Mouse (Mus musculus): ENCODE results near the gene Krt1. TPM values are rescaled to one million over a fixed set of nuclear protein-coding genes. Genes with fewer than 3 reads are reported as not detected.

Krt1 gene
- 1 to 10 TPM; 1.7 to 3.3 (median 2.6) TPM for total RNA-seq (2022)

GRCm38 (mm10) chr15:101850694-101851093 lies at the start of gene Krt1:
Gene Krt1, minus strand, starts transcription at chr15:101850794.
- DNase-seq (ENCODE audit: low spot score in 2 of 2) = no peak

GRCm38 (mm10) chr15:101895216-101895615 lies 44.6 kb upstream of the Krt1 start:
- no peak for DNase-seq (ENCODE audit: low spot score in 2 of 2)

DNA sequence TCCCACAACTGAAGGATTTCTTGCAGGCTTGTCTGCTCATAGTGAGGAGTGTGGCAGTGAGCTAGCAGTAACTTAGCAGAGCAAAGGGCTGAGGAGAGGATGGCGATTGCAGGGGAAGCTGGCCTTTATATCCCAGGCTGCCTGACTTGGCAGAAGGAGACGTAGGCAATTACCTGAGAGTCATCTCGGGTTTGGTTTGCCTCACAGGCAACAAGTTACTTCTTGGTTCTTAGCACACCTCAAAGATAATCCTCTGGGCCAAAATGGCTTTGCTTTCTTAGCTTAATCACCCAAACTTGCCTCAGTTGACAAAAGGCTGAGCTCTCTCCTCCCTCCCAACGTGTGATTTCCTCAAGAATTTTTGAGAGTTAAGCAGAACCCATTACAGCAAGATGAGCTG lies 42.2 kb upstream of the Krt1 start, which contains the start of gene Krt76:
Gene Krt76, minus strand, starts transcription at position 101 of the 400 bp plus-strand sequence.
- DNase-seq (ENCODE audit: low spot score in 2 of 2) = no peak

DNA sequence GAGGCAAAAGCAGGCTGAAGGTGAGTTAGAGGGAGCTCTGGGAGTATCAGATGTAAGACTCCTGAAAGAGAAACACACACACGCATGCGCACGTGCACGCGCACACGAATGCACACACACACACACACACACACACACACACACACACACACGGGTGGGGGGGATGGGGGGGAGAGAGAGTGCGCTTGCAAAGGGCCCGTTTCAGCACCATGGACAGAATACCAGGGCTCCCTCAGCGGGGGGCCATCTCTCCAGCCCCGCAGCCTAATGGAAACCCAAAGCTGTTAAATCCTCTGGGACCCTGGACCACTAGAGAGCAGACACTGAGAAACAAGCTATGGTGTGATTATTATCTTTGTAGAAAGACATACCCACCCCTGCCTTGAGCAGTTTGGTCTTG lies 29.2 kb upstream of the Krt1 start:
- no peak for DNase-seq (ENCODE audit: low spot score in 2 of 2)

DNA sequence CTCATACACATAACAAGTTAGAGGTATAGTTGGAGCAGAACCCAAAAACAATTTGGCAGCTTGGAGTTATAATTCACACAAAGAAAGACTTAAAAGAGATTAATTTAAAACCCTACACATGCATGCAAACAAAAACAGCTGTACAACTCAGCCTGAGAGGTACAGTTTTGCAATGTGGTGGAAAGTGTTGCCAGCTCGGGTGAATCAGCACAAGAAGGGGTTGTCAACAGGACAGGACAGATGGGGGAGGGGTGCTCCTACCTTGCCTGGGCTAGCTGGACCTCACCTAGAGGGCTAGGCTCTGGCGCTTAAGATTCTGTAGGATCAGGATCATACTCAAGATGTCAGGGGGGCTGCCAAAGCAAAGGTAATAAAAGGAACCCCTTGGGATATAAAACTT lies 27.4 kb upstream of the Krt1 start:
- no peak for DNase-seq (ENCODE audit: low spot score in 2 of 2)

DNA sequence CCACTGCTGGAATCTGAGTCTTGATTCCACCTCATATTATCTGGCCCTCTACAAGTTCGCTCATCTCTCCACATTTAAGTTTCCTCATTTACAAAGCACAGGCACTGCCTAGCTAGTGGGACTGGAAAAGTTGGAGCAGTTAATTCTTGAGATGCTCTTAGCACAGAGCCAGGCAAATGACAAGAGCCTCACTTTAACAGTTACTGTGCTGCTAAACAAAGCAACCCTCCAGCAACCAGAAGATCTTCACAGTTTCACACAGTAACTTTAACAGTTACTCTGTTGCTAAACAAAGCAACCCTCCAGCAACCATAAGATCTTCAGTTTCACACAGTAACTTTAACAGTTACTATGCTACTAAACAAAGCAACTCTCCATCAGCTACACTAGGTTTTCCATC lies 23.8 kb upstream of the Krt1 start:
- no peak for DNase-seq (ENCODE audit: low spot score in 2 of 2)

DNA sequence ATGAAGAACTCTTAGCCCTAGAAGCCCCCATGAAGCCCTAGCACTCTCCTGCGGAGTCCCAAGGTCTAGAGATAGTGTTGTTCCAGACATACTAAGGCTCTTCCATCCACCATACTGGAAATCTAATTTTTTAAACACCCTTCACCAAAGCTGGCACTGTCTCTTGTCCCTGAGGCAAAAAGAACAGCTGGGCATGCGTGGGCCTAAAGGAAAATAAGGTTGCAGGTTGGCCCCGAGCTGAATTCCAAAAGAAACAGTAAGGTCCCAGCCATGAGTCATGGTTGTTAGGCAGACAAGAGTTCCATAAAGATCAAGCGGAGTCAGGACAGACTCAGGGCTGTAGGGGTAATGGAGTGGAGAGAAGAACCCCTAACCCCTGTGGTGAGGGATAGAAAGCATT lies 22.6 kb upstream of the Krt1 start:
- DNase-seq (ENCODE audit: low spot score in 2 of 2) = no peak

DNA sequence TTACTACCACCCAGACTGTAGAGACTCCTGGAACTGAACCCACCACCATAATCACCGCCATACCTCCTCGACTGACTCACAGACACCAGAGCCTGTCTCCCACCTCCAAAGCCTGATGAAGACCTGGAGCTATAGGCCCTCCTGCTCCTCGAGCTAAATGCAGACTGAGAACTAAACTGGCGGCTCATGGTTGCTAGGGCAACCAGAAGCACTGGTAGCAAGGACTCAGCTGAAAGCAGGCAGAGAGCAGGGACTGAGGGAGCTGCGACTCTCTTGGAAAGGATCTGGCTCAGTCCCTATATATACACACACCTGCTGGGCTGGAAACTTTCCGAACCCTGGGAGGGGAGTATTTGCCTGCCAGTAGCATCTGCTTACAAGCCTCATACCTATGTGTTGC lies 18.8 kb upstream of the Krt1 start, which contains the start of gene Krt77:
Gene Krt77, minus strand, starts transcription at position 275 of the 400 bp plus-strand sequence.
- DNase-seq (ENCODE audit: low spot score in 2 of 2) = peak in 1 of 2 experiments; percentile 87

DNA sequence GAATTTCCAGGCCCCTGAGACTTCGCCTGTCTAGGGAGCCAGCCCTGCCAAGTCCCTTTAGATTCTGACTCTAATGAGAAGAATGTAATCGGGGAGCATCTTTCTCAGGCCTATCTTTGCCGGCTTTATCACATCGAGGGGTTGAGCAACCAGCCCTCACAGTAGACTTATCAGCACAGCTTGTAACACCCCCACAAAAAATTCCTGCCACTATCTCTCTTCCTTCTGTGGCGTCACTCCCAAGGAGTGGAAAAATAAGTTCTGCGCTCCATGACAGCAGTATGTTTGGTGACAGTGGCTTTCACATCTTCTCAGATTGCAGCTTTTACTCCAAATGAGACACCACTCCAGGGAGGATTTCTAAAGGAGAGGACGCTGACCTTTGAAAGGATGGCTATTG lies 16.2 kb upstream of the Krt1 start:
- DNase-seq (ENCODE audit: low spot score in 2 of 2) = peak in 1 of 2 experiments; percentile 32

DNA sequence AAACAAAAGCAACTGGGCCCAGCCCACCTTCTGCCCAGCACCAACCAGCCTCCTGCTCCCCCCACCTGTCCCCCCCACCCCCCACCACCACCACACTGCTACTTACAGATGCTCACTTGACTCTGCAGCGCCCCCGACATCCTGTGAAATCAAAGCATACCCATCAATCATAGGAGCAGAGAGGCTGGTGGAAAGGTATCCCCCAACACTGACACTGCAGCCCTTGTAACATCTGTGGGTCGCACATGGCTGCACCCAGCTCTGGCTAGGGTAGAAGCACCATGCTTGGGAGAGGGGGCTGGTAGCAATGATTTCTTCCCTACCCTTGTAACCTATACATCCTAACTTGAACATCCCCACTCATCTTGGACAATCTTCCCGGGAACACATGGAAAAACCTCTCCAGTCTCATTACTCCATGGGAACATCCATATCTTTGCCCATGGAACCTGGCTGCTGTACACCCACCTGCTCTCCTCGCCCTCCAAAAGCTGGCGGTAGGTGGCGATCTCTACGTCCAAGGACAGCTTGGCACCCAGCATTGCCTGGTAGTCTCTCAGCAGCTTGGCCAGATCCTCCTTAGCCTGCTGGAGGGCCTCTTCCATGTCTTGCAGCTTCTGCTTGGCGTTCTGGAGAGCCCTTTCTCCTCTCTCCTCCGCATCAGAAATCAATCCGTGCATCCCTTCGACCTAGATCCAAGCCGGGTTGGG lies 10.0 kb upstream of the Krt1 start:
- no peak for DNase-seq (ENCODE audit: low spot score in 2 of 2)

DNA sequence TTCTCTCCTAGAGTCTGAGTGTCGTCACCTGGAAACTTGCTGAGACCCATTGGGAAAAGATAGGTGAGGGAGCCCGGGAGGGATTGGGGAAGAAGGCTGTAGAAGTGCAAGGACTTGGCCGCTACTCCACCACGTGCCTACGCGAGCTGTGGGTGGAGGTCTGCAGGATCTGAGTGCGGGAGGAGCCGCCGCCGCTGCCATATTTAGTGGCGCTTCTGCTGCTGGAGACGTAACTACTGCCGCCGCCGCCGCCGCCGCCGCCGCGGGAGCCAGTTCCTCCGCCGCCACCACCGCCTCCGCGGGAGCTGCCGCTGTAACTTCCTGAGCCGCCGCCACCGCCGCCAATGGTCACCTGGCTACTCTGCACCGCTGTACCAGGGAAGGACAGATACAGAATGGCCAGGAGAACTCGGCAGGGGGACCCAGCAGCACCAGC lies 9.2 kb upstream of the Krt1 start:
- peak in 1 of 2 experiments; percentile 57 for DNase-seq (ENCODE audit: low spot score in 2 of 2)

GRCm38 (mm10) chr15:101858673-101859425 lies 8.3 kb upstream of the Krt1 start:
- no peak for DNase-seq (ENCODE audit: low spot score in 2 of 2)

DNA sequence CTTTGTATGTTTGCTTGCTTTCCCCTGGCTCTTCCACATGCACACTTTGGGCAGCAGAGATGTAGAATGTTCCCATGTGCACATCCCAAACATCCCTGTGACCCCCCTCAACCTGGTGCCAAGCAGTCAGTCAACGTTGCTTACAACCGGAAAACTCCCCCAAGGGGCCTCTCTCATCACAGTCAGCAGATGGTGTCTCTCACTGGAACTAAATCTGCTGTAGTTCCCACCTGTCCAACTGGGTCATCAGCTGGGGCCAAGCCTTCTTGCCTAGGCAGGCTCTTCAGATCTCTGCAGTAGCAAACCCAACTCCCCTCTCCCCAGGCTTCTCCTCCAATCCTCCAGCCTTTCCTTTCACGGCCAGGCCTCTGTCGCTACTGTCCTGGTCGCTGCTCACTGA lies 6.1 kb upstream of the Krt1 start:
- no peak for DNase-seq (ENCODE audit: low spot score in 2 of 2)

GRCm38 (mm10) chr15:101855732-101856131 lies 5.1 kb upstream of the Krt1 start:
- no peak for DNase-seq (ENCODE audit: low spot score in 2 of 2)

- no peak for DNase-seq (ENCODE audit: low spot score in 2 of 2)
Measured at GRCm38 (mm10) chr15:101854294-101854693, 3.7 kb upstream of the Krt1 start.

DNA sequence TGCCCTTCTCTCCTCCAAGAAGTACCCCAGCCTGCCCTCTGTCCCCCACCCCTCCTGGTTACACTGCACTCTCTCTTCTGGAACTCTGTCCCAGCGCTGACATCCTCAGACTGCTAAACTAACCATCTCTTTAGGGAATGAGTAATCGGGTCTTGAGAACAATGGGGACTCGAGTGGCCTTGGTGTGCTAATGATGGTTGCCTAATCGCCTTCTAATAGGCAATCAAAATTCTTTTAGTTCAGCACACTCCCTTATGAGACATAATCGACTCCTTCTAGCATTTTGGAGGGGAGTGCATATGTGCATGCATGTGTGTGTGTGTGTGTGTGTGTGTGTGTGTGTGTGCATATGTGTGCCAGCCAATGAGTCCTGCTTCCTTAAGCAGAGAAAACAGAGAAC lies 2.0 kb upstream of the Krt1 start:
- DNase-seq (ENCODE audit: low spot score in 2 of 2) = no peak

GRCm38 (mm10) chr15:101845971-101846403 lies 4.6 kb downstream of the Krt1 start:
- DNase-seq (ENCODE audit: low spot score in 2 of 2) = peak; percentile 37 to 53

GRCm38 (mm10) chr15:101843192-101843591 lies 7.4 kb downstream of the Krt1 start:
- no peak for DNase-seq (ENCODE audit: low spot score in 2 of 2)

GRCm38 (mm10) chr15:101834784-101835328 lies 15.7 kb downstream of the Krt1 start:
- no peak for DNase-seq (ENCODE audit: low spot score in 2 of 2)

DNA sequence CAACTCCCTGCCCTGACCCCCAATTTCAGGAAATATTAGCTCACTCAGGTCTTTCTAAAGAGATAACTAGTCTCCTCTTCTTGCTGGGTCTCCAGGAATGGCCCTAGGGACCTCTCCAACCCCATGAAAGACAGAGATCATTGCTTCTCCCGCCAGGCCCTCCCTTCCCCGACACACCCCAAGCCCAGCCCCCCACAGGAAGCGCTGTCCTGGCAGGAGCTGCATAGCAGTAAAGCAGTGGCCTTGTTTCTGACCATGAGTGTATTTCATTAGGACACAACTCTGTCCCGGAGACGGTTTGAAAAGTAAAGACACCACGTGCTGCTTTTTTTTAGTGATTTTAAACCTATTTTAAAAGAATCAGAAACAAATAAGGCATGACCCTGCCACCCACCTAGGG lies 17.5 kb downstream of the Krt1 start:
- DNase-seq (ENCODE audit: low spot score in 2 of 2) = no peak

GRCm38 (mm10) chr15:101829441-101829840 lies 21.2 kb downstream of the Krt1 start:
- DNase-seq (ENCODE audit: low spot score in 2 of 2) = no peak

DNA sequence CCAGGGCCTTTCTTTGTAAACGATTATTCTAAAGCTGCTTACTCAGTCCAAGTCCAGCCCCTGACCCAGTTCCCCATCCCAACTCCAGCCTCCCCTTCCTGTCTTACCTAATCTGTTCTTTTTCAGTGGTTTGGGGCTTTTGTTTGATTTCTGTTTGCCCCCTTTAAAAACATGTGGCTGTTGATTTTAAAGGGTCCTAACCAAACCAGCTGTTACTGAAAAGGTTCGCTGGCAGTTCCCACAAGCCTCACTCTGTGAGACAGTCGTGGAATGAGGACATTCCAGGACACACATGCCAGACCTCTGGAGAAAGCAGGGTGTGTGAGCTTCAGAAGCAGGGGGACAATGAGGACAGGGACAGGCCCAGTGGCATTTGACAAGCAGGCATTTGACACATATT lies 28.8 kb downstream of the Krt1 start:
- DNase-seq (ENCODE audit: low spot score in 2 of 2) = no peak
